Mouse (Mus musculus): ENCODE measurements at regions not wholly inside any gene's neighbourhood (a gene's known extent, or its start where the extent isn't known, plus 50 kb on each side); places are given as distances from the start of the nearest gene placed in this dataset.

- ATAC-seq (ENCODE audit: low TSS enrichment) = no peak
These were observed 62.1 kb upstream of the Elac2 start for GRCm38 (mm10) chr11:64916783-64917182.

- ATAC-seq (ENCODE audit: low TSS enrichment) = no peak
These were observed 61.5 kb upstream of the Elac2 start for GRCm38 (mm10) chr11:64917301-64917700.

- ATAC-seq (ENCODE audit: low TSS enrichment) = no peak
These were observed 53.8 kb upstream of the Elac2 start for GRCm38 (mm10) chr11:64924989-64925388.

DNA sequence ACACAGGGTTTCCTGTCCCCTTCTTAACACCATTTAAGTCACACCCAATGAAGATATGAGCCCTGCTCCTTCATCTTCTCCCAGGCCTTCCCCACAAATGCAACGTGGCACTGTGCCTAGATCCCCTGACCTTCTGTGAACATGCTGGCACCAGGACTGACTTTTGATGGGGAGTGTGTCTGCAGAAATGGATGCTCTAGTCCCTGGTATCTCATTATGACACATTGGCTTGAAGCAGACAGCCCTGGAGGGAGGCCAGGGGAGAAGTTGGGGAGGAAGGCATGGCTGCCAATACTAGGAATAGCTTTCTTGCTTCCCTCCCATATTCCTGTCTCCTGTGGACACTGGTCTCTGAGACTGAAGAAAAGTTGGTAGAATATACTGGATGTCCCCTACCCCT, 52.9 kb upstream of the Elac2 start:
- no peak for ATAC-seq (ENCODE audit: low TSS enrichment)

Measured in frontal cortex, adult (tissue).